Mouse (Mus musculus) stomach, embryonic 16.5 days (tissue): ENCODE measurements at regions not wholly inside any gene's neighbourhood (a gene's known extent, or its start where the extent isn't known, plus 50 kb on each side); places are given as distances from the start of the nearest gene placed in this dataset.

Source experiments
- ATAC-seq: fragments of 200-750 bp; cut with Nextera tagmentation; 2 replicates; pipeline ENCODE4 v1.8.0; 2017; ENCODE audit warnings: moderate number of reproducible peaks, moderate TSS enrichment; ENCODE audit not compliant: insufficient read depth, low FRiP score
- H3K27ac ChIP-seq: fragments of 300-500 bp; sonication (generic); 2 replicates; pipeline ENCODE4 v1.5.1; 2014; ENCODE audit warnings: low read length
- H3K27me3 ChIP-seq: fragments of 300-500 bp; sonication (generic); 2 replicates; pipeline ENCODE4 v1.6.1; 2014; ENCODE audit warnings: low read length, control low read depth, mixed read lengths; ENCODE audit not compliant: control insufficient read depth, insufficient read depth
- H3K36me3 ChIP-seq: fragments of 300-500 bp; sonication (generic); 2 replicates; pipeline ENCODE4 v1.6.1; 2014; ENCODE audit warnings: low read length; ENCODE audit not compliant: control insufficient read depth, insufficient read depth
- H3K4me1 ChIP-seq: fragments of 300-500 bp; sonication (generic); 2 replicates; pipeline ENCODE4 v1.6.1; 2014; ENCODE audit warnings: low read length, control low read depth, mixed read lengths; ENCODE audit not compliant: control insufficient read depth, insufficient read depth
- H3K4me2 ChIP-seq: fragments of 300-500 bp; sonication (generic); 2 replicates; pipeline ENCODE4 v1.6.1; 2014; ENCODE audit warnings: low read depth, low read length, mixed read lengths
- H3K4me3 ChIP-seq: fragments of 300-500 bp; sonication (generic); replicated peaks from 2 replicates; pipeline ENCODE4 v1.5.1; 2014; ENCODE audit warnings: mild to moderate bottlenecking, low read length
- H3K9ac ChIP-seq: fragments of 300-500 bp; sonication (generic); 2 replicates; pipeline ENCODE4 v1.6.1; 2014; ENCODE audit warnings: low read length
- H3K9me3 ChIP-seq: fragments of 300-500 bp; sonication (generic); replicated peaks from 2 replicates; pipeline ENCODE4 v1.6.1; 2016; ENCODE audit warnings: low read length, control low read depth; ENCODE audit not compliant: control insufficient read depth
- WGBS: fragments of 180-500 bp; shearing (Covaris S2); extraction: QIAGEN DNeasy Blood & Tissue Kit; methylation state at CpG from one replicate; pipeline ENCODE4 v1.1.7; 2014; 5-methylcytosine and 5-hydroxymethylcytosine counted together

- Histone ChIP-seq H3K36me3 (no peaks in the 10 kb centered on the region), H3K27me3 (no peaks in the 10 kb centered on the region), H3K27ac (no peak overlapping the region), H3K4me1 (no peaks in the 10 kb centered on the region), H3K9me3 (no peaks in the 10 kb centered on the region), H3K4me2 (no peak overlapping the region), H3K9ac (no peak overlapping the region), H3K4me3 (no peak overlapping the region)
- 64% methylated on average over 2 of the region's 2 CpGs for WGBS
- ATAC-seq = no peak
Observed at GRCm38 (mm10) chr3:81368642-81369041, 332.4 kb downstream of the Pdgfc start.

- H3K27ac ChIP-seq = no peak overlapping the region
- ATAC-seq = peak; percentile 72; the same call in 1 of the 2 replicates
Observed at GRCm38 (mm10) chr3:81369742-81370141, 333.5 kb downstream of the Pdgfc start.

DNA sequence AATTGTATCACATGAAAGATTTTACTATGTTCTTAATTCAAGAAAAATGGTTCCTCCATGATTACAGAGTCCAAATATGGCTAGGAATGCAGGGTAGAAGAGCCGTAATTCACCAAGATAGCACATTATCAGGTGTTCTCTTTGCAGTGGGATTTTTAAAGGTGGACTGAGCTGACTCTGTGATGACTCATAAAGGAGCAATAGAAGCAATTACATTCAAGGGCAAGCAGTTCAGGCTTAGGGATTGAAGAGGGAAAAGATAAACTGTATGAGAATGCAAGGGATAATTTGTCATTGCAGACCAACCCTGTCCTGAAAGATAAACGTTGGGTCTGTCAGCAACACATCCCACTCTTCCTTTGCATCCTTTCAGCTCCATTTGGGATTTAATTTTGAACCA is 339.8 kb downstream of the Pdgfc start:
- no peak for ATAC-seq
- no peaks in the 10 kb centered on the region for H3K36me3 ChIP-seq

More at GRCm38 (mm10) chr3:81369742-81370141, 333.5 kb downstream of the Pdgfc start:
- Histone ChIP-seq H3K27me3 (no peaks in the 10 kb centered on the region), H3K36me3 (no peaks in the 10 kb centered on the region), H3K9ac (no peak overlapping the region), H3K9me3 (no peaks in the 10 kb centered on the region), H3K4me3 (no peak overlapping the region), H3K4me2 (no peak overlapping the region), H3K4me1 (no peaks in the 10 kb centered on the region)

DNA sequence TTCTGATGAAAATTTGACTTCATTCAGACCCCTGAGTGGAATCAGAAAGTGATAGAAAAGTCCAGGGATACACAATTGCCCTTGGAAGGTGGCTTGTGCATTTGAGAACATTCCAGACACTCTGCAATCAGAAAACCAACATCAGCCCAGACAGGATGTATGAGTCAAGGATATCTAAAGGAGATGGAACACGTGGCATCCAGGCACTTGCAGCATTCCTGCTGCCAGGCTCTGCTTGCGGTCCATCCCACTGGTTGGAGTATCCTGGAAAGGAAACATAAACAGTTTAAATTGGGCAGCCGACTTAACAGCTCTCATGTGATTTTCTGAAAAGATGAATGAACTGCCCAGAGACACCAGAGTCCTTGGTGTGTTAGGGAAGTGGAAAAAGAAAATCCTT is 341.2 kb downstream of the Pdgfc start:
- H3K27ac ChIP-seq = no peak overlapping the region
- H3K4me3 ChIP-seq = no peak overlapping the region
- 25% methylated on average over 3 of the region's 3 CpGs for WGBS
- H3K36me3 ChIP-seq = no peaks in the 10 kb centered on the region
- ATAC-seq = no peak
- no peaks in the 10 kb centered on the region for H3K27me3 ChIP-seq
- H3K4me1 ChIP-seq = peaks cover 7% of the 10 kb centered on the region; the same call in 1 of the 2 replicates
- H3K4me2 ChIP-seq = no peak overlapping the region
- no peaks in the 10 kb centered on the region for H3K9me3 ChIP-seq
- H3K9ac ChIP-seq = no peak overlapping the region

More for the DNA sequence above, 339.8 kb downstream of the Pdgfc start:
- Histone ChIP-seq H3K27me3 (no peaks in the 10 kb centered on the region), H3K4me2 (no peak overlapping the region), H3K9me3 (no peaks in the 10 kb centered on the region), H3K27ac (no peak overlapping the region), H3K4me3 (no peak overlapping the region), H3K4me1 (peaks cover 7% of the 10 kb centered on the region; the same call in 1 of the 2 replicates), H3K9ac (no peak overlapping the region)
- 35% methylated on average over 2 of the region's 2 CpGs for WGBS

DNA sequence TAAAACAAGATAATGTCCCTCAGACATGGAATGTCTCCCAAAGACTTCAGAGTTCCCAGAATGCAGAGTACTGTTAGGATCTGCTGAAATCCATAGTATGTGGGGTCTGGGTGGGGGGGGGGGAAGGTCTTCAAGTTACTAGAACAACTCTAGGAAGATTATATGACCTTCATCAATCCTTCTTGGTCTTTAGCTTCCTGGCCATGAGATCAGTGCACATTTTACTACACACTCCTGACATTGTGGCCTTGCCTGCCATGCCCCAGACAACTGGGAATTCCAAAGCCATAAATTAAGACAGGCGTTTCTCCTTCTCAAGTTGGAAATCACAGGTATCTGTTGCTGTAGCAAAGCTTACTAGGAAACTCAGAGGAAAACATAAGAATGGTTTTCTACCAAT is 343.1 kb downstream of the Pdgfc start:
- ATAC-seq = no peak

DNA sequence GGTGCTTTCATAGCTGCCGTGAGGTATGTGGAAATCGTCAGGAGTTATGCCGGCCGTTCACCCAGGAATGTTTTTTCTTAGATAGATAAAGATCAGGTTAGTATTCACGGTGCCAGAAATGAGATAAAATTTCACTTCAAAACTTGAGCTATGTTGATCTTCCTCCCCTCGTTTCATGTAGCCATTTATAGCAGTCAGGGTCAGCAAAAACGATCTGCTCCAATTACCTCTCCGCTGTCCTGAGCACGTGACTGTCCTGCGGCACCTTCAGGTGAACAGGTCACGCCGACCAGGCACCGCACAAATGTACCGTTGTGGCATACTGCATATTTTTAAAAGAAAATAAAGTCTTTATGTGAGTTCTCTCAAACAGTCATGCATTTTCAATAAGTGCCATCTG is 350.7 kb downstream of the Pdgfc start:
- no peak for ATAC-seq
- Histone ChIP-seq H3K27me3 (no peaks in the 10 kb centered on the region), H3K9me3 (no peaks in the 10 kb centered on the region), H3K27ac (no peak overlapping the region), H3K4me3 (no peak overlapping the region), H3K4me1 (no peaks in the 10 kb centered on the region), H3K9ac (no peak overlapping the region), H3K36me3 (no peaks in the 10 kb centered on the region), H3K4me2 (no peak overlapping the region)
- WGBS = 45% methylated on average over 14 of the region's 14 CpGs

More for the DNA sequence above, 343.1 kb downstream of the Pdgfc start:
- Histone ChIP-seq H3K4me1 (peaks cover 7% of the 10 kb centered on the region; the same call in 1 of the 2 replicates), H3K9ac (no peak overlapping the region), H3K36me3 (no peaks in the 10 kb centered on the region), H3K9me3 (no peaks in the 10 kb centered on the region), H3K4me2 (no peak overlapping the region), H3K27ac (no peak overlapping the region), H3K27me3 (no peaks in the 10 kb centered on the region), H3K4me3 (no peak overlapping the region)
- WGBS = 69% methylated on average over 1 of the region's 1 CpGs

- Histone ChIP-seq H3K9ac (no peak overlapping the region), H3K27ac (no peak overlapping the region), H3K9me3 (no peaks in the 10 kb centered on the region), H3K27me3 (no peaks in the 10 kb centered on the region), H3K4me2 (no peak overlapping the region), H3K4me3 (no peak overlapping the region), H3K36me3 (no peaks in the 10 kb centered on the region), H3K4me1 (no peaks in the 10 kb centered on the region)
- no peak for ATAC-seq
- 48% methylated on average over 4 of the region's 4 CpGs for WGBS
Observed at GRCm38 (mm10) chr3:81387634-81388033, 351.4 kb downstream of the Pdgfc start.

DNA sequence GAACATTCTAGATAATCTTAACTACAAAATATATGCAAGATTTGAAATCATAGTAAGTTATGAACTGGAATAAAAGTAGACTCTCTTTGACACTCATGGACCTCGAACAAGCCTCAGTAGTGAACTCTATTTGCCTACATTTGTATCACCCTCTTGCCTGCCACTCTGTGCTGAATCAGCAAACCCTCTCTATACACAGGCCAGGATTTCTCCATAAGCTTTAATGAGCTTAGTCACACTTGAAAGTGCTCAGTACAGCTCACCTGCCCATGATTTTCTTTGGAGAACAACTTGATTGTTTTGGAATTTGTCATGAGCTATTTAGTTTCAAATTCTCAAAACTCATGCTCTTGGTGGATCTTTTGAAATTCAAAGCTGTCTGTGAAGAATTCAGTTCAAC is 361.0 kb downstream of the Pdgfc start:
- H3K27me3 ChIP-seq = no peaks in the 10 kb centered on the region
- no peaks in the 10 kb centered on the region for H3K9me3 ChIP-seq
- H3K4me2 ChIP-seq = no peak overlapping the region
- no peak for ATAC-seq
- no peaks in the 10 kb centered on the region for H3K4me1 ChIP-seq
- no peak overlapping the region for H3K27ac ChIP-seq
- no peak overlapping the region for H3K9ac ChIP-seq
- no peak overlapping the region for H3K4me3 ChIP-seq
- WGBS = 74% methylated on average over 1 of the region's 1 CpGs
- H3K36me3 ChIP-seq = no peaks in the 10 kb centered on the region

- H3K27me3 ChIP-seq = no peaks in the 10 kb centered on the region
- no peaks in the 10 kb centered on the region for H3K4me1 ChIP-seq
- no peak overlapping the region for H3K4me3 ChIP-seq
- no peak overlapping the region for H3K4me2 ChIP-seq
- 85% methylated on average over 1 of the region's 1 CpGs for WGBS
- H3K9ac ChIP-seq = no peak overlapping the region
- ATAC-seq = no peak
- no peaks in the 10 kb centered on the region for H3K36me3 ChIP-seq
- no peak overlapping the region for H3K27ac ChIP-seq
- H3K9me3 ChIP-seq = no peaks in the 10 kb centered on the region
Observed at GRCm38 (mm10) chr3:81401028-81401427, 364.8 kb downstream of the Pdgfc start.

- ATAC-seq = no peak
- Histone ChIP-seq H3K4me3 (no peak overlapping the region), H3K9me3 (no peaks in the 10 kb centered on the region), H3K27ac (no peak overlapping the region), H3K4me2 (no peak overlapping the region), H3K4me1 (no peaks in the 10 kb centered on the region), H3K36me3 (no peaks in the 10 kb centered on the region), H3K9ac (no peak overlapping the region), H3K27me3 (no peaks in the 10 kb centered on the region)
- 50% methylated on average over 1 of the region's 1 CpGs for WGBS
Observed at GRCm38 (mm10) chr3:81408914-81409313, 372.7 kb downstream of the Pdgfc start.
